Mouse (Mus musculus): Measurements from ENCODE around the gene Ppm1f. TPM values are rescaled to one million over a fixed set of nuclear protein-coding genes. Genes with fewer than 3 reads are reported as not detected.
A peak's percentile ranks its signal among the peaks of the same experiment; 100 is the strongest.

Gene Ppm1f
- polyA plus RNA-seq, 1 experiment from 2014 or later, result 38.2 TPM

GRCm38 (mm10) chr16:16865217-16865616, 31.1 kb upstream of the Ppm1f start:
- no peaks in the 10 kb centered on the region for H3K36me3 ChIP-seq (ENCODE audit: control insufficient read depth, insufficient read depth, low read length)
- no peak overlapping the region for H3K4me3 ChIP-seq (ENCODE audit: low read length)
- no peak overlapping the region for H3K27ac ChIP-seq (ENCODE audit: low read length)
- H3K9me3 ChIP-seq (ENCODE audit: control insufficient read depth, low read length), result no peaks in the 10 kb centered on the region
- H3K9ac ChIP-seq (ENCODE audit: low read length), result no peak overlapping the region
- peaks cover 2% of the 10 kb centered on the region; the same call in 1 of the 2 replicates for H3K4me1 ChIP-seq (replicated peaks; ENCODE audit: control insufficient read depth, insufficient read depth, low read length)
- no peak for ATAC-seq (ENCODE audit: low read depth)
- H3K4me2 ChIP-seq (ENCODE audit: low read depth, low read length), result no peak overlapping the region
- no peaks in the 10 kb centered on the region for H3K27me3 ChIP-seq (ENCODE audit: control insufficient read depth, insufficient read depth, low read depth, low read length)

GRCm38 (mm10) chr16:16865696-16866561, 30.3 kb upstream of the Ppm1f start:
- Histone ChIP-seq H3K27ac (ENCODE audit: low read length) (peak overlapping the region; percentile 71), H3K9me3 (ENCODE audit: control insufficient read depth, low read length) (no peaks in the 10 kb centered on the region), H3K4me2 (ENCODE audit: low read depth, low read length) (no peak overlapping the region), H3K36me3 (ENCODE audit: control insufficient read depth, insufficient read depth, low read length) (no peaks in the 10 kb centered on the region), H3K4me1 (replicated peaks; ENCODE audit: control insufficient read depth, insufficient read depth, low read length) (peaks cover 2% of the 10 kb centered on the region; the same call in 1 of the 2 replicates), H3K9ac (ENCODE audit: low read length) (no peak overlapping the region), H3K27me3 (ENCODE audit: control insufficient read depth, insufficient read depth, low read depth, low read length) (no peaks in the 10 kb centered on the region), H3K4me3 (ENCODE audit: low read length) (no peak overlapping the region)
- ATAC-seq (ENCODE audit: low read depth), result no peak
- 39% methylated on average over 5 of the region's 5 CpGs for WGBS

GRCm38 (mm10) chr16:16870241-16870616, 26.0 kb upstream of the Ppm1f start:
- 30% methylated on average over 7 of the region's 7 CpGs for WGBS
- Histone ChIP-seq H3K4me3 (ENCODE audit: low read length) (peak overlapping the region; percentile 85), H3K9me3 (ENCODE audit: control insufficient read depth, low read length) (no peaks in the 10 kb centered on the region), H3K4me2 (ENCODE audit: low read depth, low read length) (peak overlapping the region; percentile 75), H3K36me3 (ENCODE audit: control insufficient read depth, insufficient read depth, low read length) (no peaks in the 10 kb centered on the region; the same call in 1 of the 2 replicates), H3K27ac (ENCODE audit: low read length) (peak overlapping the region; percentile 98), H3K4me1 (replicated peaks; ENCODE audit: control insufficient read depth, insufficient read depth, low read length) (peaks cover 7% of the 10 kb centered on the region), H3K9ac (ENCODE audit: low read length) (peak overlapping the region; percentile 93), H3K27me3 (ENCODE audit: control insufficient read depth, insufficient read depth, low read depth, low read length) (no peaks in the 10 kb centered on the region)
- peak; percentile 19 for ATAC-seq (ENCODE audit: low read depth)

GRCm38 (mm10) chr16:16870617-16871331, 25.5 kb upstream of the Ppm1f start, which contains the start of the genes Top3b and Vpreb1:
TSS of gene Top3b (plus strand) at chr16:16870736.
TSS of gene Vpreb1 (minus strand) at chr16:16870843.
- Histone ChIP-seq H3K27ac (ENCODE audit: low read length) (peak within 1 kb of the TSS; percentile 98), H3K4me1 (replicated peaks; ENCODE audit: control insufficient read depth, insufficient read depth, low read length) (peaks cover 7% of the 10 kb centered on the region), H3K9ac (ENCODE audit: low read length) (peak within 1 kb of the TSS; percentile 93), H3K27me3 (ENCODE audit: control insufficient read depth, insufficient read depth, low read depth, low read length) (no peaks in the 10 kb centered on the region), H3K4me2 (ENCODE audit: low read depth, low read length) (peak within 1 kb of the TSS; percentile 75), H3K4me3 (ENCODE audit: low read length) (peak within 1 kb of the TSS; percentile 85), H3K36me3 (ENCODE audit: control insufficient read depth, insufficient read depth, low read length) (peaks cover 2% of the 10 kb centered on the region), H3K9me3 (ENCODE audit: control insufficient read depth, low read length) (no peaks in the 10 kb centered on the region)
- peak; percentile 98 for ATAC-seq (ENCODE audit: low read depth)
- WGBS, result under 1% methylated on average over 45 of the region's 49 CpGs

GRCm38 (mm10) chr16:16879025-16879424, 17.2 kb upstream of the Ppm1f start:
- ATAC-seq (ENCODE audit: low read depth), result no peak
- Histone ChIP-seq H3K27me3 (ENCODE audit: control insufficient read depth, insufficient read depth, low read depth, low read length) (no peaks in the 10 kb centered on the region), H3K27ac (ENCODE audit: low read length) (no peak overlapping the region), H3K4me3 (ENCODE audit: low read length) (no peak overlapping the region), H3K9me3 (ENCODE audit: control insufficient read depth, low read length) (0 out of 2 replicates have a peak, but pooled peaks cover 4% of the 10 kb centered on the region), H3K9ac (ENCODE audit: low read length) (no peak overlapping the region), H3K36me3 (ENCODE audit: control insufficient read depth, insufficient read depth, low read length) (peaks cover 57% of the 10 kb centered on the region), H3K4me2 (ENCODE audit: low read depth, low read length) (no peak overlapping the region), H3K4me1 (replicated peaks; ENCODE audit: control insufficient read depth, insufficient read depth, low read length) (no peaks in the 10 kb centered on the region)
- 87% methylated on average over 5 of the region's 5 CpGs for WGBS

- H3K27ac ChIP-seq (ENCODE audit: low read length), result no peak overlapping the region
- no peaks in the 10 kb centered on the region for H3K4me1 ChIP-seq (replicated peaks; ENCODE audit: control insufficient read depth, insufficient read depth, low read length)
- no peak overlapping the region for H3K4me2 ChIP-seq (ENCODE audit: low read depth, low read length)
- no peak for ATAC-seq (ENCODE audit: low read depth)
- peaks cover 61% of the 10 kb centered on the region for H3K36me3 ChIP-seq (ENCODE audit: control insufficient read depth, insufficient read depth, low read length)
- H3K9ac ChIP-seq (ENCODE audit: low read length), result no peak overlapping the region
- H3K27me3 ChIP-seq (ENCODE audit: control insufficient read depth, insufficient read depth, low read depth, low read length), result no peaks in the 10 kb centered on the region
- WGBS, result 100% methylated on average over 1 of the region's 1 CpGs
- H3K9me3 ChIP-seq (ENCODE audit: control insufficient read depth, low read length), result no peaks in the 10 kb centered on the region
- H3K4me3 ChIP-seq (ENCODE audit: low read length), result no peak overlapping the region
Observed at GRCm38 (mm10) chr16:16888341-16888740, 7.9 kb upstream of the Ppm1f start.

GRCm38 (mm10) chr16:16892366-16892765, 3.9 kb upstream of the Ppm1f start:
- no peak overlapping the region for H3K9ac ChIP-seq (ENCODE audit: low read length)
- no peak overlapping the region for H3K4me3 ChIP-seq (ENCODE audit: low read length)
- H3K27ac ChIP-seq (ENCODE audit: low read length), result no peak overlapping the region
- H3K4me2 ChIP-seq (ENCODE audit: low read depth, low read length), result no peak overlapping the region
- H3K4me1 ChIP-seq (replicated peaks; ENCODE audit: control insufficient read depth, insufficient read depth, low read length), result peaks cover 5% of the 10 kb centered on the region
- H3K36me3 ChIP-seq (ENCODE audit: control insufficient read depth, insufficient read depth, low read length), result peaks cover 37% of the 10 kb centered on the region
- H3K27me3 ChIP-seq (ENCODE audit: control insufficient read depth, insufficient read depth, low read depth, low read length), result no peaks in the 10 kb centered on the region
- no peaks in the 10 kb centered on the region for H3K9me3 ChIP-seq (ENCODE audit: control insufficient read depth, low read length)
- WGBS, result 93% methylated on average over 7 of the region's 7 CpGs
- ATAC-seq (ENCODE audit: low read depth), result no peak

GRCm38 (mm10) chr16:16896015-16896381, 271 bp upstream of the Ppm1f start:
- no peak overlapping the region for H3K9ac ChIP-seq (ENCODE audit: low read length)
- H3K36me3 ChIP-seq (ENCODE audit: control insufficient read depth, insufficient read depth, low read length), result peaks cover 13% of the 10 kb centered on the region
- H3K4me2 ChIP-seq (ENCODE audit: low read depth, low read length), result no peak overlapping the region
- H3K4me3 ChIP-seq (ENCODE audit: low read length), result no peak overlapping the region
- H3K9me3 ChIP-seq (ENCODE audit: control insufficient read depth, low read length), result no peaks in the 10 kb centered on the region
- ATAC-seq (ENCODE audit: low read depth), result no peak
- H3K27me3 ChIP-seq (ENCODE audit: control insufficient read depth, insufficient read depth, low read depth, low read length), result no peaks in the 10 kb centered on the region
- H3K27ac ChIP-seq (ENCODE audit: low read length), result no peak overlapping the region
- peaks cover 9% of the 10 kb centered on the region for H3K4me1 ChIP-seq (replicated peaks; ENCODE audit: control insufficient read depth, insufficient read depth, low read length)
- WGBS, result 20% methylated on average over 4 of the region's 4 CpGs

GRCm38 (mm10) chr16:16897056-16897584, 851 bp downstream of the Ppm1f start:
- Histone ChIP-seq H3K4me3 (ENCODE audit: low read length) (peak overlapping the region; percentile 63), H3K4me1 (replicated peaks; ENCODE audit: control insufficient read depth, insufficient read depth, low read length) (peaks cover 9% of the 10 kb centered on the region), H3K9ac (ENCODE audit: low read length) (peak overlapping the region; percentile 76), H3K4me2 (ENCODE audit: low read depth, low read length) (peak overlapping the region; percentile 77), H3K9me3 (ENCODE audit: control insufficient read depth, low read length) (no peaks in the 10 kb centered on the region), H3K27ac (ENCODE audit: low read length) (peak overlapping the region; percentile 31), H3K36me3 (ENCODE audit: control insufficient read depth, insufficient read depth, low read length) (peaks cover 6% of the 10 kb centered on the region; the same call in 1 of the 2 replicates), H3K27me3 (ENCODE audit: control insufficient read depth, insufficient read depth, low read depth, low read length) (no peaks in the 10 kb centered on the region)
- peak; percentile 15 for ATAC-seq (ENCODE audit: low read depth)
- WGBS, result 19% methylated on average over 10 of the region's 10 CpGs
